Mouse (Mus musculus) NIH3T3 (cell line): ENCODE data around the gene Sik1.

ENCODE experiments used
- DNase-seq: peaks from one replicate; pipeline ENCODE4 v3.0.0-alpha.2; 2012; ENCODE audit warnings: low read depth

Sik1 gene

DNA sequence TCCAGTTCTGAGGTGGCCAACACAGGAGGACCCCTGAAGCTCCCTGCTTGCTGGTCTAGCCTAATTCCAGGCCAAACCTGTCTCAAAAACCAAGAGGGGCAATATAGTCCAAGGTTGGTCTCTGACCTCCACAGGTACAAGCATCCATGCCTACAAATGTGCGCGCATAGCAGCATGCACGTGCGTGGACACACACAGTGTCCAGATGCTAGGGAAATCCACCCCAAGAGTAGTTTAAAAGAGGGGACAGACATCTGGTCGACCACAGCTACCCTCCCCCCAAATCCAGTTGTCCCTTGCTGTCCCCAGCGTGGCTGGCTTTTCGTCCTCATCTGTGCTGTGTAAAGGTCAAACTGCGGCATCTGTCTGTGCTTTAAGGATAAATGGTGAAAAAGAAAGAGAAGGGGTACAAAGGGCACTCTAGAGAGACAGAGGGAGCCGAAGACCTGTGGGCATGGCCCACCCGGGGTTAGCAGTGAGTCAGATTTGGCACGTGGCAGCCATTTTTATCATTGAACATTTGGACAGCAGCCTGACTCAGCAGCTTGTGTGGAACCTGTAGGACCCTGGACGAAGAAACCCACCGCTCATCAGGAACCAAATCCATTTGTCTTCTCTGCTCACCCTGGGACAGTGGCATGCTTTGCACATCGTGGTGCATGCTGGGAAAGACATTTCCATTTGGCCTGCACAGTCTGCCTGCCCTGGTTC lies 23.6 kb downstream of the Sik1 start:
- DNase-seq: no peak

GRCm38 (mm10) chr17:31831097-31831865 lies 24.3 kb downstream of the Sik1 start:
- DNase-seq: peak; percentile 91

DNA sequence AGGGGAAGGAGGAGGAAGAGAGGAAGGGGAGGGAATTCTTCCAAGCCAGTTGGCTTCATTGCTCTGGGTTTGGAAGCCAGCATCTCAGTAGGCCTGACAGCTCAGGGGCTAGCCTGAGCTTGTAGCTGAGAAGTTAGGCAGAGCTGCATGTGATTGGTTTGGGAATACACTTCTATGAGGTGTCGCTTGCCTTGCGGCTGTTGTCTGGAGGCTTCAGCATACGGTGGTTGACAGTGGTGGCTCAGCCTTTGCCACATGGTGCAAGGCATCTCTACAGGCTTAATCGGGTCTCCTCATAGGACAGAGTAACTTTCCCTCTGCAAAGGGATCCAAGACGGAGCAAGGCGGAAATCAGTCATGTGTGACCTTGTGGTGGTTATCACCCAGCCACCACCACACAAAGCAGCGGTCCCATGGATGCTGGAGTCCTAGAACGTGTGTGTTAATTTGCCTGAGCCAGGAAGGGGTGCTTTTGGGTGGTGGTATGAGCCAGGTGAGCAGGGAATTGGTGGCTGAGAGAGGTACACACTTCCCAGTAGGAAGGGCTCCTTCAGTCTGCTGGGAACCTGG lies 25.0 kb downstream of the Sik1 start:
- DNase-seq: no peak

DNA sequence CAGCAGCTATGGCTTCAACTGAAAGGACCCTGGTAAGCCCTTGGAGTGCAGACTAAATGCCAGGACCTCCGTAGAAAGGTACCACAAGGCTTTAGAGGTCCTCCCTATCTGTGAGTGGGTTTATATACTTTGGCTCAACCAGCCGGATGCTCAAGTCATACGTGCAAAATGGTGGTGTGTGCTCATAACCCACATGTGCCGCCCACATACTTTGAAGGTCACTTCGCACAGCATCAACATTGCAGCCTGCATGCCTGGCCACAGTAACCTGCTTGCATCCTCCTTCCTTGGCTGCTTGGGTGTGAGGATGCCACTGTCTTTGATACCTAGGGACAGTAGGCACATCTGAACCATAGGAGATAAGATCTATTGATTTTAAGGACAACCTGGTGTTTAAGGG lies 26.7 kb downstream of the Sik1 start:
- DNase-seq: no peak

GRCm38 (mm10) chr17:31828118-31828517 lies 27.5 kb downstream of the Sik1 start:
- DNase-seq: peak; percentile 61

DNA sequence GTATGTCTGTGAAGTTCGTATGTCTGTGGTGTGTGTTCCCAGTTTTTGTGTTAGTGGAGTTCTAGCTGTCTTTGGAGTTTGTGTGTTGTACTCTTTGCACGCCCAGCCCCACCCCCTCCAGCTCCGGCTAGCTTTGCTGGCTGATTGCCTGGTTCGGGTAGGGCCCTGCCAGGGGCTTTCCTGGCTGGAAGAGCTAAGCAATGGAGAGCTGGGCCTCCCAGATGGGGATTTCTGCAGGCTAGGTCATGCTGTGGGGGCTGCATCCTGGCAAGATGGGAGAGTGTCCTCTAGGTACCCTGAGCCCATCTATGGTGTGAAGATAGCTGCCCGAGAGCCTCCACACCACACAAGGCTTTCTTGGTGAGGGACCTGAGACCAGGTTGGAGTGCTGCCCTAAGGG lies 28.4 kb downstream of the Sik1 start:
- peak; percentile 93 for DNase-seq

- peak; percentile 72 for DNase-seq
Observed at GRCm38 (mm10) chr17:31826669-31827068, 28.9 kb downstream of the Sik1 start.

DNA sequence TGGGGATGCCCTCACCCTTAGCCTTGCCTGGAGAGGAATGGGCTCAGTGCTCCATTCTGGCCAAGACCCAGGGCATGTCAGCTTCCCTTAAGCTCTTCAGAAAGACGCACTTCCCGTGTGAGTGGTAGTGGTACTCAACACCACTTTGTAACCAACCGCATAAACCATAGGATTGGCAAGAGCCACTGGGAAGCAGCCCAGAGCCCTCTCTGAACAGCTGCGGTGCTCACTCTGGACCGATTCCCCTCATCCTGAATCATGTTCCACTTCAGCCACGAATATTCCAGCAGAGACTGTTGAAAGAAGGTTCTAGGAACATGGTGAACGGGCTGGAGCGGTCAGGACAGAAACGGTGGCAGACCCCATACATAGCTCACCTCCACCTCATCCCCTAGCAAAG lies 29.9 kb downstream of the Sik1 start:
- DNase-seq: no peak

DNA sequence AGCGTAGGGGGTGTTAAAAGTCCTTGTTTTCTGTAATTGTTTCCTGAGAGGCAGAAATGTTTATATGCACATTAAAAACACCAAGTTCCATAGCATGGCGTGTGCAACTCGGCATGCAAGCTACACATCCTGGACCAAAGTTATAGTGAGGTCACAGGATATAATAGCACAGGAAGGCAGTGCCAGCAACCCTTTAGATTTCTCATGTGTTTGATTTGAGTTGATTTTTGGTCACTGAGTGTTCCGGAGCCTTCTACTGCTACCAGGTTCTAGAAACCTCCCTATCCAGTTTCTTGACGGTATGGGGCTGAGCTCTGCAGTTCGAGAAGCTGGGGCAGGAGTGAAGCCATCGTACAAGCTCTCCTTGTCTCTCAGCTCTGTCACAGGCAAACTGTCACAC lies 30.8 kb downstream of the Sik1 start:
- DNase-seq: no peak

- DNase-seq: no peak
Observed at GRCm38 (mm10) chr17:31821136-31821933, 34.3 kb downstream of the Sik1 start.

- DNase-seq: no peak
Observed at GRCm38 (mm10) chr17:31820099-31820846, 35.3 kb downstream of the Sik1 start.

GRCm38 (mm10) chr17:31819372-31819771 lies 36.2 kb downstream of the Sik1 start:
- DNase-seq: no peak

GRCm38 (mm10) chr17:31817815-31818214 lies 37.8 kb downstream of the Sik1 start:
- no peak for DNase-seq

GRCm38 (mm10) chr17:31817203-31817602 lies 38.4 kb downstream of the Sik1 start:
- DNase-seq: no peak

DNA sequence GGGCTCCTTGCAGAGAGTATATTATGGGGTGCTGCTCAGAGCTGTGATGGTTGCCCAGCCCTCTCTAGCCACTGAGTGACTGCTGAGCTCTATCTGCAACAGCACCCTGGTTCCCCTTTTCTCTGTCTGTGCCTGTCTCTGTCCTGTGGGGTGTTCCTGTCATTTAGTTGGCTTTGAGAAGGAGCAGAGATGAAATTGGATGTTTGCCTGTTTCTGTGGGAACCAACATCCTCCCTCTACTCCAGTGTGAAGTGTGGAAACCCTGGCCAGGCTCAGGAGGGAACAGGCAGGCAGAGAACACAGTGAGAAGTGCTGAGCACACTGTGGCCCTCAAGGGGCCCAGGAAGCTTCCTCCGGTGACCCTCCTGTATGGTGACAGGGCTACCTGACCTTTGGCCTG lies 40.8 kb downstream of the Sik1 start:
- no peak for DNase-seq

DNA sequence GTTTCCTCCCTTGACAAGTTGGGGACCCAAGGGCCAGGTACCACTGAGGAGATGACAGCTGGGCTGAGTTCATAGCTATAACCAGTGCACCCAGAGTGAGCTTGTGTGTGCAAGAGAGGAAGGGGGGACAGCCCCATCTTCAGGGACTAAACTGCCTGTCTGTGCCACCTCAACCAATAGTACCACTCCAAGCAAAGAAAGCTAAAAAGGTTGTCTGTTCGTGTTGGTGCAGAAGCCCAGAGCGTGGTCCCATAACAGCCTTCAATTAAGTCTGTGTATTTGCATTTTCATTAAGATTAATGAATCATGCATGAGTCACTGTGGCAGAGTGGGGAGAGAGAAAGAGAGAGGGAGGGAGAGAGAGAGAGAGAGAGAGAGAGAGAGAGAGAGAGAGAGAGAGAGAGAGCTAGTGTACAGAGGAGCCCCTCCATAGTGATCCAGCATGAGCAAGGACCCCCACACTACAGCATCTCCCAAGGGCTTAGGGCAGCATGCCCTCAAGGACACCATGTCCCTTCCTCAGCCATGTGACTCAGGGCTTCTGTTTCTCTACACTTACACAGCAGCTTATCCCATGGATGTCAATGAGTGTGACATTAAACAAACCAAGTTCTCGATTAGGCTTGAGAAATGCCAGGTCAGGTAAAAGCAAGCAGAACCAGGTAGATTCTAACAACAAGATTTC lies 41.5 kb downstream of the Sik1 start:
- DNase-seq: no peak

GRCm38 (mm10) chr17:31811333-31811732 lies 44.3 kb downstream of the Sik1 start:
- DNase-seq: no peak

DNA sequence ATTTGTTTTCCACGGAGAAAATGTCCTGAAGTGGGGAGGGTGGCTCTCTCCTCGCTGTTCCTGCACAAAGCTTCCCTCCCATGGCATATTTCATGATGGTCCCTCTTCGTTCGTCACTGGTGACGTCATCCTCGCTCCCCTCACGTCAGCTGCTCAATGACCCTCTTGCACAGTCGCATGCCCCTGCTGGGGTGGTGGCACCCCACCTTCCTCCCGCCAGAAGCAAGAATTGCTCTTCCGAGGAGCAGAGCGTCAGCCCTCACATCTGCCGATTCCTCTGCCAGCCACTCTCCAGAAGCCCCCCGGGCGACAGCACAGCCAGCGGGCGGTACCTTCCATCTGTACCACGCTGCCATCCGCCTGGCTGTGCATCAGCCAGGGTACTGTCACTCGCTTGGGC lies 45.7 kb downstream of the Sik1 start:
- no peak for DNase-seq

DNA sequence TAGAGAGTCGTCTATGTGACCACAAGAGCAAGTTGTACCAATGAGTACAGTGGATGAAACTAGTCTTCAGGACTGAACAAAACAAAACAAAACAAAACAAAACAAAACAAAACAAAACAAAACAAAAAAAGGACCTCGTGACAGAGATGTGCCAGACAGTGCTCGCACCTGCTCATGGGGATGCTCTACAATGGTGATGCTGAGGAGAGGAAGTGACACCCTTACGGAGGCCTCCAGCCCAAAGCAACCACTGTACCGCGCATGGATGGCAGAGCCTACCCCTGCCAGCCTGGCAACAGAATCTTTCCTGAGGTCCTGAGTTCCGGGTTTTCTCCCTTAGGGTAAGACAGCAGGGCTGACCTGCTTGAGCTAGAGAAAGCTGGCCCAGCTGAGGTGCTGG lies 46.5 kb downstream of the Sik1 start:
- no peak for DNase-seq

DNA sequence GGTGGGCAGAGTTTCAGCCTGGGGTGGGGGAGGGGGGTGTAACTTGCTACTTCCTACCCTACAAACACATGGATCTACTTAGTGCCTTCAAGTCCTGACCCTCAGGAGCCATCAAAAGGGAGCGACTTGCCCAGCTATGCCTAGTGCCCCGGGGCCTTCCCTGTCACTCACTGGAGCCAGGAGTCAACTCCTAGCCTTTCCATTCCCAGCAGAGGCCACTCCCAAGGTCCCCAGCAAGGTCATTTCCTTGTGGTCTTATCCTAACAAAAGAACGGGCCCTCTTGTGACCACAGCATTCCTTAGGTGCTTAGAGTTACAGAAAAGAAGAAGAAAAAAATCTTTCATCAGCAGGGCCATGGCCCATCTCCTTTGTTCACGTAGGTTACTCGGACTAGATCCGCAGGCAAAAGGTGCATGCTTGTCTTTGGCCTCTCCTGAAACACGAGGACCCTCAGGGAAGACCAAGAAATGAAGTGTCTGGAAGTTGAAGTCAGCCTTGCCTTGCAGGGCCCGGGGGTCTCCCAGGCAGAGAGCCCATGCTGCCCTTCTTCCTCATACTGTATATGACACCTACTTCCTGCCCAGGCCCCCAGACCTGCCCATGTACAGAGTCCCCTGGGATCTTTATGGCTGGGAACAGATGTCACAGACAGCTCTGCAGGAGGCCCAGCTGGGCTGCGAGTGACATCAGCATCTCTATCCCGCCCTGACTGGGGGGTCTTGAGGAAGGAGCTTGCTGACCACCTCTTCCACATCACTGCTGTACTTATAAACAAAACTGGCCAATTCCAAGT lies 47.3 kb downstream of the Sik1 start:
- peak; percentile 50 for DNase-seq
